Mouse (Mus musculus) lung, embryonic 14.5 days (tissue): Measurements from ENCODE around the gene Sox15. TPM values are rescaled to one million over a fixed set of nuclear protein-coding genes. Genes with fewer than 3 reads are reported as not detected.
A peak's percentile ranks its signal among the peaks of the same experiment; 100 is the strongest.

Experiments used
- ATAC-seq: fragments of 200-750 bp; cut with Nextera tagmentation; 2 replicates; pipeline ENCODE4 v1.8.0; 2017; ENCODE audit warnings: mild to moderate bottlenecking, moderate TSS enrichment, moderate library complexity; ENCODE audit not compliant: insufficient read depth
- DNase-seq: peaks from one replicate; pipeline ENCODE4 v3.0.0-alpha.2; 2015
- H3K27ac ChIP-seq: fragments of 300-500 bp; sonication (generic); 2 replicates; pipeline ENCODE4 v1.5.1; 2014; ENCODE audit warnings: low read depth, mild to moderate bottlenecking, moderate library complexity
- H3K27me3 ChIP-seq: fragments of 300-500 bp; sonication (generic); 2 replicates; pipeline ENCODE4 v1.6.1; 2014; ENCODE audit warnings: low read length, control low read depth; ENCODE audit not compliant: insufficient read depth
- H3K36me3 ChIP-seq: fragments of 300-500 bp; sonication (generic); 2 replicates; pipeline ENCODE4 v1.6.1; 2014; ENCODE audit warnings: control low read depth; ENCODE audit not compliant: insufficient read depth
- H3K4me1 ChIP-seq: fragments of 300-500 bp; sonication (generic); 2 replicates; pipeline ENCODE4 v1.6.1; 2014; ENCODE audit warnings: antibody characterized with exemption, control low read depth; ENCODE audit not compliant: insufficient read depth
- H3K4me2 ChIP-seq: fragments of 300-500 bp; sonication (generic); 2 replicates; pipeline ENCODE4 v1.6.1; 2014; ENCODE audit warnings: mild to moderate bottlenecking
- H3K4me3 ChIP-seq: fragments of 300-500 bp; sonication (generic); 2 replicates; pipeline ENCODE4 v1.5.1; 2014; ENCODE audit warnings: low read depth, low read length
- H3K9ac ChIP-seq: fragments of 300-500 bp; sonication (generic); 2 replicates; pipeline ENCODE4 v1.6.1; 2014
- H3K9me3 ChIP-seq: fragments of 300-500 bp; sonication (generic); 2 replicates; pipeline ENCODE4 v1.6.1; 2016; ENCODE audit warnings: low read depth, low read length, control low read depth
- CTCF ChIP-seq: IDR thresholded peaks from 2 replicates; pipeline ENCODE4 v1.5.1; 2016; ENCODE audit warnings: antibody characterized with exemption, low read depth
- WGBS: fragments of 180-500 bp; shearing (Covaris S2); extraction: QIAGEN DNeasy Blood & Tissue Kit; methylation state at CpG from one replicate; pipeline ENCODE4 v1.1.7; 2014; 5-methylcytosine and 5-hydroxymethylcytosine counted together
- polyA plus RNA-seq: library from polyadenylated mRNA; unstranded; fragments of >200 nt; fragmentation: Nextera tagmentation; extraction: Ambion mirVana; gene quantifications from 2 replicates; pipeline ENCODE4 v1.2.1, GENCODE M21; 2014

Gene Sox15
- polyA plus RNA-seq, 1 experiment from 2014 or later: not detected

DNA sequence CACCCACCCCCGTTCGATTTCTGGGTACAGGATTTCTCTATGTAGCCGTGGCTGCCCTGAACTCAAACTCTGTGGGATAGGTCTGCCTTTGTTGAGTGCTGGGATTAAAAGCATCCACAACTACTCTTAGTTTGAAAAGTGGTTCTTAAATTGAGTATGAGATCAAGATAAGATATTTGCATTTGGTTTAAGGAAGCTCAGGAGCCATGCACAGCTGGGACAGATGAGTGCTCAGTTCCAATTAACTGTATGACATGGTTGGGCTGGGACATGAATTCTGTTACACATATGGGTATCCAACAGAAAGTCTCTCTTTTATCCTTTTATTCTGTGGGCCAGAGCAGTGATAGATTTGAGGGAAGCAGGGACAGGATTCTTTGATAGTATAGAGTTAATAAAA, 19.6 kb upstream of the Sox15 start:
- H3K36me3 ChIP-seq: peaks cover 30% of the 10 kb centered on the region
- H3K9me3 ChIP-seq: no peaks in the 10 kb centered on the region
- H3K27ac ChIP-seq: no peak overlapping the region
- DNase-seq (no peak), ATAC-seq (no peak)
- H3K4me1 ChIP-seq: peaks cover 11% of the 10 kb centered on the region
- TF ChIP-seq CTCF: no peak
- 66% methylated on average over 3 of the region's 3 CpGs for whole genome bisulfite sequencing
- no peak overlapping the region for H3K4me3 ChIP-seq
- H3K4me2 ChIP-seq: peak overlapping the region; percentile 69
- H3K9ac ChIP-seq: peak overlapping the region; percentile 24; the same call in 1 of the 2 replicates
- no peaks in the 10 kb centered on the region for H3K27me3 ChIP-seq

DNA sequence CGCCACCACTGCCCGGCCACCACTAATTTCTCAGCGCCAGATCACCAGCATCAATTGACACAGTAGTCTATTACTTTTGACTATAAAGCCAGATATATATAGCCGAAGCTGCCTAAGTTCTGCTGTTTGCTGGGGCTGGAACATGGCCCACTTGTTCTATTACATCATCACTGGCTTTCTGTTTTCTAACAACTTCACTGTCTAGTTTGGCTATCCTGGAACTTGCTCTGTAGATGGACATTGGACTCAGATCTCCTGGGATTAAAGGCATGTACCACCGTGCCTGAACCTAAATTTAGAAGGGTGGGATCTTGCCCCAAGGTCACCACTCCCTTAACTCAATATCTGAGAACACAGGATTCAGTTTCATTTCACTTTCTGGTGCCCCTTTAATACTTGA, 9.3 kb upstream of the Sox15 start:
- ATAC-seq: no peak
- no peaks in the 10 kb centered on the region for H3K27me3 ChIP-seq
- H3K36me3 ChIP-seq: peaks cover 98% of the 10 kb centered on the region
- H3K4me3 ChIP-seq: no peak overlapping the region
- no peak for TF ChIP-seq CTCF
- no peak overlapping the region for H3K4me2 ChIP-seq
- no peak for DNase-seq
- no peak overlapping the region for H3K27ac ChIP-seq
- H3K9me3 ChIP-seq: no peaks in the 10 kb centered on the region
- no peaks in the 10 kb centered on the region for H3K4me1 ChIP-seq
- no peak overlapping the region for H3K9ac ChIP-seq
- WGBS: 91% methylated on average over 5 of the region's 5 CpGs

DNA sequence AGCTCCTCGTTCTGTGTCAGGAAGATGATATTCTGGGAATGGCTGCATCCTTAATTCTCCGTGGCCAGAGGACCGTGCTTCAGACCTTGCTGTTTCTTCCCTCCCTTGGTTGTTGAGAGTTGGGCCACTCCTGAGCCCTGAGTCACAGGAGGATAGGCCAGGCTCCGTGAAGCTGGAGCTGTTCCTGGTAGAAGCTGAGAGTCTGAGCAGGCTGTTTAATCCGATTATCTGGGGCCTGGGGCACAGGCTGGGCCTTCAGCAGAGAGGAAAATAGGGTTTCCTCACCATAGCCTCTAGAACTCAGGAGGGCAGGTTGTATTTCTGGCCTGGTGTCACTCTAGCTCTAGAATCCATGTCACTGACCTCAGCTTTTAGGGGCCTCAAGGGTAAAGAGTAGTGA, 1.7 kb upstream of the Sox15 start:
- Histone ChIP-seq H3K36me3 (peaks cover 81% of the 10 kb centered on the region), H3K27me3 (no peaks in the 10 kb centered on the region)
- TF ChIP-seq CTCF: no peak

DNA sequence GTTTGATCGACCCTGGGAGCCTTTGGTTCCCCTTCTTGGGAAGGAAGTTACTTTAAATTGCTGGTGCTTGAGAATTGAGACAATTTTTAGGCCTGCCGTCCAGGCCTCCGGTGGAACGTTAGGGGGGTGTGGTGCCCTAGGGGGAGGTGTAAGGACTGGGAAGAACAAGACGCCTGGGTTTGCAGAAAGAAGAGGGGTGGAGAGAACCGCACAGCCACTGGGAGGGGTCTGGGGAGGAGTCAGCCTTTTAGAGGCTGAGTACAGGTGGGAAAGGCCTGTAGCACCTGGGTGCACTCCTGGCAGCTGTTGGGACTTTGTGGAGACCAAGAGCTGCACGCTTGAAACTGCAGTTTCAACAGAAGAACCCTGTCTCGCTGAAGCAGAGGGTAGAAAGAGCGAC, 354 bp upstream of the Sox15 start:
- no peaks in the 10 kb centered on the region for H3K9me3 ChIP-seq
- no peaks in the 10 kb centered on the region for H3K27me3 ChIP-seq
- no peak for TF ChIP-seq CTCF
- DNase-seq: peak; percentile 21
- no peak for ATAC-seq
- no peaks in the 10 kb centered on the region for H3K4me1 ChIP-seq
- 28% methylated on average over 9 of the region's 9 CpGs for WGBS
- no peak overlapping the region for H3K4me2 ChIP-seq
- H3K36me3 ChIP-seq: peaks cover 75% of the 10 kb centered on the region
- no peak overlapping the region for H3K4me3 ChIP-seq
- H3K27ac ChIP-seq: peak overlapping the region; percentile 33; the same call in 1 of the 2 replicates
- H3K9ac ChIP-seq: no peak overlapping the region

More for the DNA sequence above, 1.7 kb upstream of the Sox15 start:
- no peak overlapping the region for H3K4me2 ChIP-seq
- DNase-seq (no peak), ATAC-seq (no peak)
- no peak overlapping the region for H3K9ac ChIP-seq
- no peaks in the 10 kb centered on the region for H3K4me1 ChIP-seq
- no peak overlapping the region for H3K27ac ChIP-seq
- H3K4me3 ChIP-seq: no peak overlapping the region
- H3K9me3 ChIP-seq: no peaks in the 10 kb centered on the region
- WGBS: 73% methylated on average over 5 of the region's 5 CpGs

DNA sequence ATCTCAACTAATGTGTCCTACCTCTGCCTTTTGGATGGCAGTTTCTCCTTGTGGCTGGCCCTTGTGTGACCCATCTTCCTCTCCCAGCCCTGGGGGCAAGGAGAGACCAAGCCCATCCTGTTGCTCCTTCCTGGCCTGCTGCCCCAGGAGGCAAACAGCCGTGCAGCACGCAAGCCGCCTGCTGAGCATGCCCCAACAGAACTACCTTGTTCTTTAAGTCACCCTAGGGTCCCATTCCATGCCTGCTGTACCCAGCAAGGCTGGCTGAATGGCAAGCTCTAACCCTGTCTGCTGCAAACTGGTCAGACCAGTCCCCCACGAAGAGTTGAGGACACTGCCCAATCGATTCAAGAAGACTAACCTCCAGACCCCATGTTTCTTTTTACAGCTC, 946 bp downstream of the Sox15 start:
- ATAC-seq: no peak
- no peak for TF ChIP-seq CTCF
- no peaks in the 10 kb centered on the region for H3K4me1 ChIP-seq
- H3K27ac ChIP-seq: no peak overlapping the region
- H3K4me2 ChIP-seq: no peak overlapping the region
- H3K36me3 ChIP-seq: peaks cover 66% of the 10 kb centered on the region
- H3K27me3 ChIP-seq: no peaks in the 10 kb centered on the region
- 66% methylated on average over 5 of the region's 5 CpGs for WGBS
- H3K9me3 ChIP-seq: no peaks in the 10 kb centered on the region
- no peak overlapping the region for H3K9ac ChIP-seq
- DNase-seq: no peak
- no peak overlapping the region for H3K4me3 ChIP-seq

DNA sequence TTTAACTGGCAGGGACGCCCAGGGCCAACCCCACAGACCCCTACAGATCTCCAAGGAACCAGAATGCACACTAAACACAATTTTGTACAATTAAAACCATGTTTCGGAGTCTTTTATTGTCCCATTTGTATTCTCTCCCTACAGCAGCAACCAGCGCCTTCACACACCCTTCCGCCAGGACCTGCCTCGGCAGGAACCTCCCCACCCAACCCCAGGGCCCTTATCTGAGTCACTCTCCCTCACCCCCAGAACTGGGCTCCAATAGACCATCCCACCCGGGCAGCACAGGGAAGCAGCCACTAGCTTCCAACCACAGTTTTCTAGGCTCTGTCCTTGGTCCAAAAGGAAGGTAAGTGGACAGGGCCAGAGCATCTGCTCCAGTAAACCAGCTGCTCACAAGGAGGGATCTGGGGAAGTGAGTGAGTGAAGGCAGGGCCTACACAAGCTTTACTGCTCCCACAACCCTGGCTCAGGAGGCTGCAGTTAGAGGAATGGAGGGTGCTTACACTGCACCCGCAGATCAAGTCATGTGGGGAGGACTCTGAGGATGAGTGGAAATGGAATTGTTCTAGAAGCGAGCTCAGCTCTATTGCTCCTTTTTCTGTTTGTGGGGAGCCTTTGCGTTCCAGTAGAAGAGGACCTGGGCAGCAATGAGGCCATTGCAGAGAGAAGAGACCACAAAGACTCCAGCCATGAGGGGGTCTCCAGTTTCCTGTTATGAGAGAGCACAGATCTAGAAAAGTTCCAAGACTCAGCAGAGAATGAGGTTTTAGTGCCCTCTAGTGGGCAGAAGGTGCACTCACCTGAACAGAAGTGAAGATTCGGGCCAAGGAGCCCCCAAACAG, 1.7 kb downstream of the Sox15 start:
- TF ChIP-seq CTCF: peak; percentile 82
- H3K4me1 ChIP-seq: no peaks in the 10 kb centered on the region
- H3K36me3 ChIP-seq: peaks cover 59% of the 10 kb centered on the region
- no peak overlapping the region; the same call in 1 of the 2 replicates for H3K9ac ChIP-seq
- peak; percentile 90 for DNase-seq
- H3K27me3 ChIP-seq: no peaks in the 10 kb centered on the region
- no peaks in the 10 kb centered on the region for H3K9me3 ChIP-seq
- no peak overlapping the region; the same call in 1 of the 2 replicates for H3K27ac ChIP-seq
- 73% methylated on average over 10 of the region's 10 CpGs for WGBS
- no peak overlapping the region for H3K4me2 ChIP-seq
- no peak for ATAC-seq
- H3K4me3 ChIP-seq: no peak overlapping the region

DNA sequence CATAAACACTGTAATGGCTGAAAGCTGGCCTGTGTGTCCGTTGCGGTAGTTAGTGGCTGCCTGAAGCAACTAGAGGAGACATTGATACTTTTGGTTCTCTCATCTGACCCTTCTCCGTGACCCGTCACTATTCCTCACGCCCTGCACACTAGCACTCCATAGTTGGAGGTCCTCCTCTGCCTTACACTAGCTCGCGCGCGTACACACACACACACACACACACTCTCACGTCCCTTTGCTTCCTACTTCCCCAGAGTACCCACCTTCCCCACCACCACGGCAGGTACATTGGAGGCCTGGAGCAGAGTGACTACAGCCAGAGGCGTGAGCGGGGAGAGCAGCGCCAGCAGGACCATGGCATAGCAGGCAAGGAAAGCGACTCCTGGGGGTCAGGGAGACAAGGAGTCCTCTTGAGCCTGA, 2.4 kb downstream of the Sox15 start:
- Histone ChIP-seq H3K4me3 (no peak overlapping the region), H3K9me3 (no peaks in the 10 kb centered on the region), H3K27ac (no peak overlapping the region), H3K9ac (no peak overlapping the region), H3K27me3 (no peaks in the 10 kb centered on the region), H3K36me3 (peaks cover 53% of the 10 kb centered on the region), H3K4me2 (no peak overlapping the region), H3K4me1 (no peaks in the 10 kb centered on the region)
- DNase-seq (no peak), ATAC-seq (no peak)
- WGBS: 78% methylated on average over 15 of the region's 15 CpGs
- TF ChIP-seq CTCF: no peak
